Mouse (Mus musculus) liver (tissue): ENCODE measurements around the gene Bmx.

Experiments
- DNase-seq: peaks from one replicate; pipeline ENCODE4 v3.0.0-alpha.2; 2020; ENCODE audit warnings: mixed read lengths

Bmx gene

GRCm38 (mm10) chrX:164258057-164258456 is at the start of gene Bmx:
Bmx (minus strand) TSS chrX:164258193.
- no peak for DNase-seq

GRCm38 (mm10) chrX:164306250-164306649 is 48.3 kb upstream of the Bmx start:
- DNase-seq, result no peak

DNA sequence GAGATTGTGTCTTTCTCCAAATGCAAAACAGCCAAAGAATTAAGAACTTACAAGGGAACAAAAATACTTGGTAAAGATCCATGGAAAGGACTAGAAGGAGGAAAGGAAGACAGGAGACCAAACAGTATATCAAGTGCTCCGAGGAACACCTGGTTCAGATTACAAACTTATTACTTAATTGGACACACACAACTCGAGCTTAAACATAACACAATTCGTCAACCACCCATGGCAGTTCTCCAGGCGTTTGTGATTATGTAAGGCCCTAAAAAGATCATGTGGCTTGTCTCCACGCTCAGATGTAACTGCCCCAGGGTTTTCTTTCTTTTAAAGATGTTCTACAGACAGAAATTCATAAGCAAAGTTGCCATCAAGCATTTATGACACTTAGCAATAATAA is 33.2 kb upstream of the Bmx start:
- no peak for DNase-seq

DNA sequence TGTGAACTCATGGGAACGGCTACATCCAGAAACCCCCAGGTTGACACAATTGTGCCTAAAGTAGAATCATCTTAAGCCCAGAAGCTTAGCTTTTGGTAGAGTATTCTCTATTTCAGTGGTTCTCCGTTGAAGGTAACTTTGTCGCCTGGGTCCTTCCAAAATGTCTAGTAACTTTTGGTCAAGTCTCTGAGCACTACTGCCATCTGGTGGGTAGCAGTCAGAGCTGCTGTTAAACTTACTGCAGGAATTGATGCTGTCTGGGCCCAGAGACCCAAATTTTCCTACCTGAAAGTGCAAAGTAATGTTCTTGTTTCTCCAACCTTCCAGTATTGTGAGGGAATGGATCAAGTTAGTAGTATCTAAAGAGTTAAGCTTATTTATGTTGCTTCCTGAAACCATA is 29.1 kb upstream of the Bmx start:
- peak; percentile 24 for DNase-seq

DNA sequence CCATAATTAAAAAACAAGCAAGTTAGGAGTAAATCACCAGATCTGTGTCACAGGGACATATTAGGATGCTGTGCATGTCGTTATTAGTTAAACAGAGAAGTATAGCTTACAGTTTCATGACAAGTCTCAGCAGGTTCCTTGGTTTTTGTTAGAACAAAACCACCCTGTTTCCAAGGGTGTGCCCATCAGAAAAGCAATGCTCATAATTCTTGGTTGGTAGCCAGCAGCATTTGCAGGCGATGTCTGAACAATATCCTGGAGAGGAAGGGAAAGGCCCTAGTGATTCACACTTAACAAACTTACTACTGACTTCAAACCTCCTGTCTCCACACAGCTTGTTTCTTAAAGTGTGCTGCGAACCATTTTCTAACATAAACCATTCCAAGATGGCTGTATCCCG is 25.8 kb upstream of the Bmx start:
- DNase-seq, result no peak

- no peak for DNase-seq
Measured at GRCm38 (mm10) chrX:164280918-164281647, 23.1 kb upstream of the Bmx start.

- DNase-seq, result no peak
Measured at GRCm38 (mm10) chrX:164275536-164275935, 17.5 kb upstream of the Bmx start.

GRCm38 (mm10) chrX:164270603-164271002 is 12.6 kb upstream of the Bmx start:
- DNase-seq, result no peak

- DNase-seq, result peak; percentile 91
Measured at GRCm38 (mm10) chrX:164269285-164269761, 11.3 kb upstream of the Bmx start, which contains the start of gene Pir. Pir (plus strand) TSS chrX:164269371.

DNA sequence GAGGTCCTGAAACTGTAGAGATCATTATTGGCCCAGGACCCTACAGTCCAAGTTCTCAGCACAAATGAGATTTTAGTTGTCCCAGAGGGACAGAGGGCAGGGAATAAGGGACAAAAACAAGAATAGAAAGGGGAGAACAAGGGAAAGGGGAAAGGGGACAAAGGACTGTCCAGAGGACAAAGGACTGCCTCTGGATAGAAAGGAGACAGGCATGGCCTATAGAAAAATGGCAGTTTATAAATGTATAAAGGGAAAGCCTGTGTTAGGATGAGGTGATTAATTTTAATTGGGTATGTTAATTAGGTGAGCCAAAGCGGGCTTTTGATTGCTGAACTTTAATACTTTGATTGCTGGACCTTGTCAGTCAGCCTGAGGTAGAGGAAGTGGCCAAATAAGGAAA is 6.9 kb upstream of the Bmx start:
- no peak for DNase-seq

DNA sequence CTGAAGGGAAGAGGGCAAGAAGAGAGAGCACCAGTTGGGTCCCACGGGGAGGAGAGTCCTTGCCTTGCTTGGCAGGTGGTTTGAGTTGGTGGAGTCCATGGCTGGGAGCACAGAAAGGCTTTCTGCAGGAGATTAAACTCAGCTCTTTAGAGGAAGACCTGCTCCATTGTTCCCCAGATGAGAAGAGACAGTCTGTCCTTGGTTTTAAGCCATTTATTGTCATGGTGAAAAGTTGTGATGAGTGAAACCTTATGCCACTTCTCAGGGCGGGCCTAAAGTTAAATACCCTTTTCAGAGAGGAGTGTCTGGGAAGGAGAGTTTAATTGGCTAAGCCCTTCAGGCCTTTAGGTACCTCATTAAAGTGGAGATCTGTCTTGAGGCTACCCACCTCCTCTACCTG is 4.3 kb upstream of the Bmx start:
- DNase-seq, result no peak

- DNase-seq, result no peak
Measured at GRCm38 (mm10) chrX:164258662-164259061, 669 bp upstream of the Bmx start.

DNA sequence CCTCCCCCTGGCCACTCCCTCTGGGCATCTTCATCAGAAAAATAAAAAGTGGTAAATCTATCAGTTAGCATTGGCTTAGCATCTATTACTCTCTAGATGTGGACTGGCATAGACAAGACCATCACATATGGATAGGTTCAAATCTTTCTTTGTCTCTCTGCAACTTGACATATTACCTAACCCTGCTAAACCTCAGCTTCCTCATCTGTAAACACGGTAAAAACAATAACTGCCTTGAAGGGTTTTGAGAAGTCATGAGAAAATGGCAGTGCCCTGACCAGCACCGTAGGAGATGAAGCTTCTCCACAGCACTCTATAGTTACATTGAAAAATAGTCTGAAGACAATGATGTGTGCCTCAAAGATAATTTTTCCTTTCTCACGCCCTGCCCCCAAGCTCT is 1.5 kb downstream of the Bmx start:
- DNase-seq, result no peak

DNA sequence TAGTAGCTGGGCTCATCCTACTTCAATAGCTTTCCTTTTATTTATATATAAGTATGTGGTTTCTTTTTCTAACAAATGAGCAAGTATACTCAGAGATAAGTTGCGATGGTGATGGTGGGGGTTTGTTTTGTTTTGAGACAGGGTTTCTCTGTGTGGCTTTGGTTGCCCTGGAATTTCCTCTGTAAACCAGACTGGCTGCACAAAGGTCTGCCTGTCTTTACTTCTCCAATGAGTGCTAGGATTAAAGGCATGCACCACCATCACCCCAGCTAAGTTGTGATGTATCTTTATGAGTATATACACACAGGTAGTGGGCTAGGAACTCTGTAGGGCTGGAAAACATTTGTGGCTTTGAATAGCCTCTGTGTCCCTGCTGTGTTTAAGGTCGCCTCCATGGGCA is 11.3 kb downstream of the Bmx start:
- no peak for DNase-seq

GRCm38 (mm10) chrX:164245714-164246113 is 12.3 kb downstream of the Bmx start:
- DNase-seq, result no peak

- DNase-seq, result no peak
Measured at GRCm38 (mm10) chrX:164233380-164233779, 24.6 kb downstream of the Bmx start.

DNA sequence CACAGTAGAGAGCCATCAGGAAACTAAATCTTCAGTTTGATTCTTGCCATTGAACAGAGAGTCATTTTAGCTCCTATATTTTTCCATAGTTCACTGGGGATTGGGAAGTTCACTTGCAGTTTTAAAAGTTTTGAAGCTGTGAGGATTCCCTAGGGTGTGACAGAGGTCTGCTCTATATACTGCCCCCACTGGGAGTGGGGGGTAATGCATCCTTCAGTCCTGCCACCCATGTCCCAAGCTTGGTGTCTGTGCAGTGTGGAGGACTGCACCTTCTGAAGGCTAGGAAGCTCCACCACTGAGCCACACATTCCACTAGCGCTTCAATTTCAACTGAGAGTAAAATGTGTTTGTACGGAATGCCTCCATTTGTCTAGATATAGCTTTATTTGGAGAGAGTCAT is 36.0 kb downstream of the Bmx start:
- DNase-seq, result peak; percentile 8

DNA sequence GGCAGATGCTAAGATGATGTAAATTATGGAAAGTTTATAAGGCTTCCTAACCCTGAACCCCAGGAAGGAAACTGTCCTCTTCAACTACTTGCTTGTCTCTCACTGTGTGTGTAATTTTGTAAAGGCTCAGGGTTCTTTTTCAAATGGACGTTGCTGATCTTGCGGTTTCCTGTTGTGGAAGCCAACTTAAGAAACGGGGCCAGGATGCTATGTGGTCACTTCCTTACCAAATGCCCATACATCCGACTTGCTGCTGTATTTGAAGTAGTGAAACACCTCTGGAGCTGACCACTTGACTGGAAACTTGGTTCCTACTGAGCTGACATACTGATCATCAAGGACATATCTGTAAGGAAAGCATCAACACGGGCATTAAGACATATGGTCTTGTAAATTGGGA is 57.4 kb downstream of the Bmx start:
- no peak for DNase-seq

GRCm38 (mm10) chrX:164197679-164198078 is 60.3 kb downstream of the Bmx start:
- DNase-seq, result peak; percentile 33

- DNase-seq, result no peak
Measured at GRCm38 (mm10) chrX:164189880-164190279, 68.1 kb downstream of the Bmx start.

- peak; percentile 32 for DNase-seq
Measured at GRCm38 (mm10) chrX:164183844-164184243, 74.1 kb downstream of the Bmx start.

- peak; percentile 51 for DNase-seq
Measured at GRCm38 (mm10) chrX:164179746-164180145, 78.2 kb downstream of the Bmx start.

- DNase-seq, result no peak
Measured at GRCm38 (mm10) chrX:164178856-164179255, 79.1 kb downstream of the Bmx start.

DNA sequence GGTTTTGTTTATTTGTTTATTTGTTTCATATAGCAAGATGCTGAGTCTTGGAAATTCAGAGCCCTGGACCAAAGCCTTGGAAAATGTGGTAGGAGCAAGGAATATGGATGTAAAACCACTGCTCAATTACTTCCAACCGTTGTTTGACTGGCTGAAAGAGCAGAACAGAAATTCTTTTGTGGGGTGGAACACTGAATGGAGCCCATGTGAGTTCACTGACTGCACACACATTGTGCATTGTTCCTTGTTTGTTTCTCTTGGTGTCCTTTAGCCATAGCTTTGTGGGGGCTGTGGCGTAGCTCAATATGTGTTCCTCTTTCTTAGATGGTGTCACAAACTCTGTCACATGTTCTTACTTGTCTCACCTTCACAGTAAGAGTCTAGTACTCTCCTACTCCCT is 82.2 kb downstream of the Bmx start:
- DNase-seq, result no peak

GRCm38 (mm10) chrX:164175311-164175710 is 82.7 kb downstream of the Bmx start:
- DNase-seq, result no peak
